Mouse (Mus musculus): ENCODE results near the gene Gm20425. TPM values are rescaled to one million over a fixed set of nuclear protein-coding genes. Genes with fewer than 3 reads are reported as not detected.

The Gm20425 gene
- not detected in 2 replicates for polyA plus RNA-seq (2011; ENCODE audit: insufficient read depth, insufficient read length, low replicate concordance, missing spikeins)

- peak within 1 kb of the TSS; percentile 51 for H3K27ac ChIP-seq (ENCODE audit: control insufficient read depth, insufficient read depth, low read depth, low read length, poor library complexity)
- 1% methylated on average over 29 of the region's 29 CpGs for WGBS
Measured at GRCm38 (mm10) chr9:103230151-103230951, at the start of gene Gm20425, which contains the start of gene Trf. Gene Gm20425 (minus strand): TSS chr9:103230307. Gene Trf (minus strand): TSS chr9:103230444.

GRCm38 (mm10) chr9:103276876-103277275, 46.8 kb upstream of the Gm20425 start:
- Histone ChIP-seq H3K4me3 (replicated peaks; ENCODE audit: control insufficient read depth, low read depth, low read length) (no peak overlapping the region), H3K27ac (ENCODE audit: control insufficient read depth, insufficient read depth, low read depth, low read length, poor library complexity) (no peak overlapping the region), H3K4me1 (ENCODE audit: control insufficient read depth, insufficient read depth, low read length) (no peaks in the 10 kb centered on the region)
- TF ChIP-seq POLR2A (IDR thresholded peaks at IDR 0.05; ENCODE audit: borderline replicate concordance, control insufficient read depth, low read depth, low read length) (no peak), CTCF (IDR thresholded peaks at IDR 0.05; ENCODE audit: control insufficient read depth, insufficient read depth, low read length) (no peak)
- WGBS: 88% methylated on average over 6 of the region's 6 CpGs

More at GRCm38 (mm10) chr9:103230151-103230951, at the start of gene Gm20425, which contains the start of gene Trf:
- no peaks in the 10 kb centered on the region; the same call in 1 of the 2 replicates for H3K4me1 ChIP-seq (ENCODE audit: control insufficient read depth, insufficient read depth, low read length)
- peak within 1 kb of the TSS; percentile 79 for H3K4me3 ChIP-seq (replicated peaks; ENCODE audit: control insufficient read depth, low read depth, low read length)
- TF ChIP-seq CTCF (IDR thresholded peaks at IDR 0.05; ENCODE audit: control insufficient read depth, insufficient read depth, low read length): no peak
- TF ChIP-seq POLR2A (IDR thresholded peaks at IDR 0.05; ENCODE audit: borderline replicate concordance, control insufficient read depth, low read depth, low read length): peak; percentile 54; the same call in 1 of the 2 replicates

GRCm38 (mm10) chr9:103275676-103276075, 45.6 kb upstream of the Gm20425 start:
- 76% methylated on average over 1 of the region's 1 CpGs for WGBS
- TF ChIP-seq CTCF (IDR thresholded peaks at IDR 0.05; ENCODE audit: control insufficient read depth, insufficient read depth, low read length) (no peak), POLR2A (IDR thresholded peaks at IDR 0.05; ENCODE audit: borderline replicate concordance, control insufficient read depth, low read depth, low read length) (no peak)
- no peak overlapping the region for H3K27ac ChIP-seq (ENCODE audit: control insufficient read depth, insufficient read depth, low read depth, low read length, poor library complexity)

GRCm38 (mm10) chr9:103274819-103275218, 44.7 kb upstream of the Gm20425 start:
- Histone ChIP-seq H3K27ac (ENCODE audit: control insufficient read depth, insufficient read depth, low read depth, low read length, poor library complexity) (no peak overlapping the region), H3K4me1 (ENCODE audit: control insufficient read depth, insufficient read depth, low read length) (no peaks in the 10 kb centered on the region), H3K4me3 (replicated peaks; ENCODE audit: control insufficient read depth, low read depth, low read length) (no peak overlapping the region)
- no peak for TF ChIP-seq CTCF (IDR thresholded peaks at IDR 0.05; ENCODE audit: control insufficient read depth, insufficient read depth, low read length)
- TF ChIP-seq POLR2A (IDR thresholded peaks at IDR 0.05; ENCODE audit: borderline replicate concordance, control insufficient read depth, low read depth, low read length): no peak
- WGBS: 85% methylated on average over 8 of the region's 8 CpGs

More at GRCm38 (mm10) chr9:103275676-103276075, 45.6 kb upstream of the Gm20425 start:
- Histone ChIP-seq H3K4me3 (replicated peaks; ENCODE audit: control insufficient read depth, low read depth, low read length) (no peak overlapping the region), H3K4me1 (ENCODE audit: control insufficient read depth, insufficient read depth, low read length) (no peaks in the 10 kb centered on the region)

- Histone ChIP-seq H3K27ac (ENCODE audit: control insufficient read depth, insufficient read depth, low read depth, low read length, poor library complexity) (no peak overlapping the region), H3K4me3 (replicated peaks; ENCODE audit: control insufficient read depth, low read depth, low read length) (no peak overlapping the region), H3K4me1 (ENCODE audit: control insufficient read depth, insufficient read depth, low read length) (no peaks in the 10 kb centered on the region; the same call in 1 of the 2 replicates)
- 56% methylated on average over 4 of the region's 4 CpGs for WGBS
- no peak for TF ChIP-seq CTCF (IDR thresholded peaks at IDR 0.05; ENCODE audit: control insufficient read depth, insufficient read depth, low read length)
- no peak for TF ChIP-seq POLR2A (IDR thresholded peaks at IDR 0.05; ENCODE audit: borderline replicate concordance, control insufficient read depth, low read depth, low read length)
Measured at GRCm38 (mm10) chr9:103271104-103271503, 41.0 kb upstream of the Gm20425 start.

- TF ChIP-seq POLR2A (IDR thresholded peaks at IDR 0.05; ENCODE audit: borderline replicate concordance, control insufficient read depth, low read depth, low read length) (no peak), CTCF (IDR thresholded peaks at IDR 0.05; ENCODE audit: control insufficient read depth, insufficient read depth, low read length) (no peak)
- Histone ChIP-seq H3K4me1 (ENCODE audit: control insufficient read depth, insufficient read depth, low read length) (no peaks in the 10 kb centered on the region; the same call in 1 of the 2 replicates), H3K27ac (ENCODE audit: control insufficient read depth, insufficient read depth, low read depth, low read length, poor library complexity) (no peak overlapping the region), H3K4me3 (replicated peaks; ENCODE audit: control insufficient read depth, low read depth, low read length) (no peak overlapping the region)
- 89% methylated on average over 4 of the region's 4 CpGs for WGBS
Measured at GRCm38 (mm10) chr9:103265778-103266177, 35.7 kb upstream of the Gm20425 start.

- no peak for TF ChIP-seq CTCF (IDR thresholded peaks at IDR 0.05; ENCODE audit: control insufficient read depth, insufficient read depth, low read length)
- TF ChIP-seq POLR2A (IDR thresholded peaks at IDR 0.05; ENCODE audit: borderline replicate concordance, control insufficient read depth, low read depth, low read length): no peak
- 84% methylated on average over 5 of the region's 5 CpGs for WGBS
- no peak overlapping the region for H3K27ac ChIP-seq (ENCODE audit: control insufficient read depth, insufficient read depth, low read depth, low read length, poor library complexity)
- no peaks in the 10 kb centered on the region for H3K4me1 ChIP-seq (ENCODE audit: control insufficient read depth, insufficient read depth, low read length)
- H3K4me3 ChIP-seq (replicated peaks; ENCODE audit: control insufficient read depth, low read depth, low read length): no peak overlapping the region
Measured at GRCm38 (mm10) chr9:103252906-103253305, 22.8 kb upstream of the Gm20425 start.

- WGBS: 66% methylated on average over 4 of the region's 4 CpGs
- no peak overlapping the region for H3K27ac ChIP-seq (ENCODE audit: control insufficient read depth, insufficient read depth, low read depth, low read length, poor library complexity)
- H3K4me1 ChIP-seq (ENCODE audit: control insufficient read depth, insufficient read depth, low read length): no peaks in the 10 kb centered on the region
- TF ChIP-seq CTCF (IDR thresholded peaks at IDR 0.05; ENCODE audit: control insufficient read depth, insufficient read depth, low read length) (no peak), POLR2A (IDR thresholded peaks at IDR 0.05; ENCODE audit: borderline replicate concordance, control insufficient read depth, low read depth, low read length) (no peak)
- H3K4me3 ChIP-seq (replicated peaks; ENCODE audit: control insufficient read depth, low read depth, low read length): no peak overlapping the region
Measured at GRCm38 (mm10) chr9:103248618-103249017, 18.5 kb upstream of the Gm20425 start.

Measured in bone marrow, adult 2 months (tissue).